Mouse (Mus musculus) gonadal fat pad, adult 2 months (tissue): ENCODE measurements around the gene Gm21488. TPM values are rescaled to one million over a fixed set of nuclear protein-coding genes. Genes with fewer than 3 reads are reported as not detected.
"Not testable (repeated sequence)": the region's sequence is repeated elsewhere in the genome, so short reads cannot be mapped to it uniquely, and the experiment has no call there.

Source experiments
- DNase-seq: peaks from one replicate; pipeline ENCODE4 v3.0.0-alpha.2; 2012; ENCODE audit warnings: low read depth
- polyA plus RNA-seq: library from polyadenylated mRNA; depleted of rRNA; stranded (reverse); fragments of >200 nt; gene quantifications from 2 replicates; pipeline ENCODE4 v1.2.3, GENCODE M21; 2012; rRNA removed

Gene Gm21488
- not detected in 2 replicates for polyA plus RNA-seq

- DNase-seq = not testable (repeated sequence)
Observed at GRCm38 (mm10) chrY:27521820-27522219, at the start of gene Gm21488. Gene Gm21488, minus strand, starts transcription at chrY:27521920.
